Mouse (Mus musculus) G1E (cell line): ENCODE measurements around the gene Gfra1. TPM values are rescaled to one million over a fixed set of nuclear protein-coding genes. Genes with fewer than 3 reads are reported as not detected.

Experiments
- ATAC-seq: 2 replicates; pipeline ENCODE4 v1.8.0; 2016; ENCODE audit warnings: mild to moderate bottlenecking; ENCODE audit not compliant: insufficient number of reproducible peaks, poor library complexity, low FRiP score, severe bottlenecking; ENCODE audit errors: extremely low read depth
- DNase-seq: peaks from one replicate; pipeline ENCODE4 v3.0.0; 2012; ENCODE audit warnings: low spot score
- H3K27me3 ChIP-seq: 2 replicates; pipeline ENCODE4 v1.6.1; 2012; ENCODE audit warnings: mild to moderate bottlenecking, low read length, inconsistent platforms; ENCODE audit not compliant: insufficient read depth
- H3K36me3 ChIP-seq: replicated peaks from 2 replicates; pipeline ENCODE3; 2012; ENCODE audit warnings: mild to moderate bottlenecking, inconsistent platforms
- H3K4me1 ChIP-seq: 2 replicates; pipeline ENCODE4 v1.6.1; 2012; ENCODE audit warnings: low read depth, low read length, inconsistent platforms, mixed read lengths; ENCODE audit not compliant: insufficient read depth
- H3K4me3 ChIP-seq: 2 replicates; pipeline ENCODE4 v1.5.1; 2012; ENCODE audit warnings: low read depth, mild to moderate bottlenecking, inconsistent platforms, low read length, moderate library complexity, mixed read lengths
- H3K9me3 ChIP-seq: replicated peaks from 2 replicates; pipeline ENCODE4 v1.6.1; 2012; ENCODE audit warnings: inconsistent platforms
- CTCF ChIP-seq: IDR thresholded peaks from 2 replicates; pipeline ENCODE4 v1.5.1; 2012; ENCODE audit warnings: low read depth, low read length, inconsistent platforms, mixed read lengths
- GATA1 ChIP-seq: IDR thresholded peaks from 2 replicates; pipeline ENCODE4 v1.6.1; 2012; ENCODE audit warnings: borderline replicate concordance, low read length, inconsistent platforms, mixed read lengths
- GATA2 ChIP-seq: IDR thresholded peaks from 2 replicates; pipeline ENCODE4 v1.6.1; 2012; ENCODE audit warnings: low read depth, low read length, inconsistent platforms, borderline replicate concordance
- POLR2AphosphoS5 ChIP-seq: IDR thresholded peaks from 2 replicates; pipeline ENCODE4 v1.6.1; 2012; ENCODE audit warnings: low read depth, low read length, inconsistent platforms; ENCODE audit not compliant: insufficient replicate concordance
- TAL1 ChIP-seq: conservative IDR thresholded peaks from 2 replicates; pipeline ENCODE4 v1.6.1; 2012; ENCODE audit warnings: low read depth, low read length, inconsistent platforms, mixed read lengths
- polyA plus RNA-seq: library from polyadenylated mRNA; stranded (reverse); fragments of >175 nt; gene quantifications from 2 replicates; pipeline ENCODE4 v1.2.3, GENCODE M21; 2012
- total RNA-seq, 2 experiments: library from RNA; stranded (forward) in 1 of 2; stranded (reverse) in 1 of 2; fragments of 200-1000 nt in 1 of 2; fragments of >200 nt in 1 of 2; fragmentation: Nextera tagmentation in 1 of 2; gene quantifications; 2 replicates each; pipeline ENCODE4 v1.2.3; 2014 to 2017

Gfra1 gene
- total and polyA plus RNA-seq, 3 experiments: 0.16 TPM; not detected in 2

DNA sequence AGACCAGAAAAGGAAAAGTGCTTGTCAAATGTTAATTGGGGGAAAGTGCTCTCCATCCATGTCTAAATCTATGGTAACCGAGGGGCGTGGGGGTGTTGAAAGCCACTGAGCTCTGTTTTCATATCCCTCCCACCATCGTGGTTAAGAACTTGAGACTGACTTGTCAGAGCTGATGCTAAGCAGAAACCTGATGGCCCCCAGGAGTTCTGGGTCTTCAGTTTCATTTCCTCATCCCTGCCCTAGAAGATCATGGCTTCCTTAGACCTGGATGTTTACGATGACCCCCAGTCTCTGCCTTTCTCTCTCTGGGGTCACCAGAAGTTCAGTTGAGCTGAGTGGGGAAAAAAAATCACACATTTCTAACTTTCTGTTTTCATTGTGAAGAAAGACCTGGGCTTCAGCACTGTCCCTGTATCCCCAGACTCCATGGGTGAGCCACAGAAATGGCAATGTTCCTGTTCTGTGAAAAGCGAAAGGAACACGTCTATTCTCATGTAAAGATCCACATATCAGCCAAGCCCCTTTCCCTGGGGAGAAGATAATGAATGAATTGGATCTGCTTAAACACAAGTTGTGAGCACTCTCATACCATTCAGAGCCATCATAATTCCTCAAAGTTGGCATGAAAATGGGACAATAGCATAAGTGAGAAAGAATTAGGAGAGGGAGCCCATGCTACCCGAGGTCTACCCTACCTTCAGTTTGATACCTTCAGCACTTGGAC lies 261.8 kb downstream of the Gfra1 start:
- ATAC-seq: no peak
- no peaks in the 10 kb centered on the region for H3K36me3 ChIP-seq
- no peaks in the 10 kb centered on the region for H3K4me1 ChIP-seq
- no peak for DNase-seq
- no peak overlapping the region for H3K4me3 ChIP-seq
- H3K27me3 ChIP-seq: no peaks in the 10 kb centered on the region
- peaks cover 10% of the 10 kb centered on the region; the same call in 1 of the 2 replicates for H3K9me3 ChIP-seq
- TF ChIP-seq POLR2AphosphoS5 (no peak), TAL1 (no peak), GATA1 (no peak), CTCF (no peak), GATA2 (no peak)

DNA sequence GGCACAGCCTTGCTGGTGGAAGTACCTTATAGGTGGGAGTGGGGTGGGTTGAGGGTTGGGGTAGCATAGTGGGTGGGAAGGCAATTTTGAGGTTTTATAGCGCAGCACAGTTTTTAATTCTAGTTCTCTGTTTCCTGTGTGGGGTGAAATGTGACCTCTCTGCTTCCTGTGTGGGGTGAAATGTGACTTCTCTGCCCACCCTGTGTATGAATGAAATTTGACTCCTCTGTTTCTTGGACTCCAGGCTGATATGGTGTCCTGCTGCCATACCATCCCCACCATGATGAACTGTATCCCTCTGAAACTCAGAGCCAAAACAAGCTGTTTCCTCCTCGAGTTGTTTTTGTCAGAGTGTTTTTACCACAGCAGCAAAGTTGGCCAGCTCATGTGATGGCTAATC lies 264.8 kb downstream of the Gfra1 start:
- TF ChIP-seq GATA1 (no peak), CTCF (no peak), GATA2 (no peak), POLR2AphosphoS5 (no peak), TAL1 (no peak)
- Histone ChIP-seq H3K27me3 (no peaks in the 10 kb centered on the region), H3K4me1 (no peaks in the 10 kb centered on the region), H3K9me3 (peaks cover 13% of the 10 kb centered on the region; the same call in 1 of the 2 replicates), H3K4me3 (no peak overlapping the region), H3K36me3 (no peaks in the 10 kb centered on the region)
- DNase-seq (no peak), ATAC-seq (no peak)

DNA sequence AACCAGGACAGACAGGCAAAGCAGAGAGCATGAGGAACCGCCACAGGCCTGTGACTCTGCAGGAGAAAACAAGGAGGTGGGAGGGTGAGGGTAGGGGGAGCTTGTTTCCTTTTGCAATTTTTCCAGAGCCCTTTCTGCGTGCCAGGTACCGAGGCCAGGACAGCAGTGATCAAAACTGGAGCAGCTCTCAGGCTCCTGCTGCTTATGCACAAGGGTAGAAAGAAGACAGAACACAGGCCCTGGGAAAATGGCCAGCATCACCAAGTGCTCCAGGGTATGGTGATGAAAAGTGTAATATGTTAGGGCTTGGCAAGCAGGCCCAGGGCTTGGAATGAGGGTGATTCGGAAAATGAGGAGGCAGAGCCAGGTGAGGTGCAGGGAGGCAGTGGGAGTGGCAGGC lies 269.2 kb downstream of the Gfra1 start:
- Histone ChIP-seq H3K27me3 (0 out of 2 replicates have a peak, but pooled peaks cover 3% of the 10 kb centered on the region), H3K4me1 (no peaks in the 10 kb centered on the region), H3K4me3 (no peak overlapping the region), H3K36me3 (no peaks in the 10 kb centered on the region), H3K9me3 (peaks cover 18% of the 10 kb centered on the region)
- DNase-seq (no peak), ATAC-seq (no peak)
- TF ChIP-seq GATA2: no peak
- TF ChIP-seq POLR2AphosphoS5: no peak
- TF ChIP-seq TAL1: no peak
- TF ChIP-seq GATA1: no peak
- no peak for TF ChIP-seq CTCF

Other genes starting within 250 kb of the Gfra1 start
- not detected in 2 replicates for gene Ccdc172, start 56.1 kb upstream of the Gfra1 start, total RNA-seq (2014; fragmentation: Nextera tagmentation)
- gene Ccdc172, start 56.1 kb upstream of the Gfra1 start, total RNA-seq (2017): not detected in 2 replicates
- not detected in 2 replicates for gene Ccdc172, start 56.1 kb upstream of the Gfra1 start, polyA plus RNA-seq
- gene Pnlip, start 196.6 kb upstream of the Gfra1 start, total RNA-seq (2014; fragmentation: Nextera tagmentation): not detected in 2 replicates
- gene Pnlip, start 196.6 kb upstream of the Gfra1 start, total RNA-seq (2017): 0.27 TPM in 1 of 2 replicates, not detected in the other
- gene Pnlip, start 196.6 kb upstream of the Gfra1 start, polyA plus RNA-seq: not detected in 2 replicates